Mouse (Mus musculus): Measurements from ENCODE around the gene Ubqln1. TPM values are rescaled to one million over a fixed set of nuclear protein-coding genes. Genes with fewer than 3 reads are reported as not detected.
A peak's percentile ranks its signal among the peaks of the same experiment; 100 is the strongest.

The Ubqln1 gene
- total RNA-seq, 1 experiment: 91.7 TPM

DNA sequence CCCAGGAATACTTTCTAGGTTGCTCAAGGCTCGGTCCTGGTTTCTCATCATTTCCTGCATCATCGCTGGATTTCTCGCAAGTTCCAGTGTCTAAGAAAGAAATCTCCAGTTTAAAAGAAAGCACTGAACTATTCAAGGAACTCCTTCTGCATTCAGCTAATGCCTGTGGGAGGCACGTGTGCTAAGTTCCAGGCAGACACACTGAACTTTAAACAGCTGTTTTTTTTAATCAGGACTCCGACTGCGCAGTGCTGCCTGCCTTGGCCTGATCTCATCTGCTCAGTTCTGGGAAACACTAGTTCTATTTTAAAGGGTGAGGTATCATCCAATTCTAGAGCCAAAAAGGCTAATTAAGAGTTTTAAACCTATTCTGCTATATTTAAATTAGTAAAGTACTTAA lies 23.3 kb downstream of the Ubqln1 start:
- Histone ChIP-seq H3K4me3 (ENCODE audit: insufficient read depth in 1 of 2, low read depth in 1 of 2, low read length in 2 of 2, poor library complexity in 1 of 2, severe bottlenecking in 1 of 2) (no peak overlapping the region), H3K4me1 (ENCODE audit: control insufficient read depth in 2 of 2, insufficient read depth in 2 of 2, low read length in 2 of 2, poor library complexity in 1 of 2) (peaks cover 0 to 4% of the 10 kb centered on the region in 2 experiments; a peak in 1 of 4 replicates), H3K9me3 (ENCODE audit: control insufficient read depth, insufficient read depth, low read depth, low read length) (no peaks in the 10 kb centered on the region), H3K27ac (ENCODE audit: insufficient read depth, low read depth, low read length, poor library complexity, severe bottlenecking) (no peak overlapping the region), H3K9ac (ENCODE audit: insufficient read depth, low read depth, low read length, poor library complexity, severe bottlenecking) (no peak overlapping the region), H3K36me3 (ENCODE audit: control insufficient read depth, insufficient read depth, low read length, poor library complexity, severe bottlenecking) (peaks cover 21% of the 10 kb centered on the region)
- TF ChIP-seq ZC3H11A (IDR thresholded peaks at IDR 0.05; ENCODE audit: borderline replicate concordance, low read depth, low read length): no peak
- TF ChIP-seq ZNF384 (IDR thresholded peaks at IDR 0.05; ENCODE audit: low read depth, low read length): no peak
- TF ChIP-seq CHD2 (IDR thresholded peaks at IDR 0.05; ENCODE audit: low read depth, low read length): no peak
- TF ChIP-seq MAFK (IDR thresholded peaks at IDR 0.05; ENCODE audit: insufficient read depth, low read depth, low read length): no peak
- TF ChIP-seq HCFC1 (IDR thresholded peaks at IDR 0.05; ENCODE audit: borderline replicate concordance, insufficient read depth, low read length): no peak
- in situ Hi-C loops (cut with MboI; ENCODE audit: low sequenced_read_pairs in 2 of 2, unreplicated experiment in 2 of 2): no loop called here
- DNase-seq (ENCODE audit: low read depth, low spot score): no peak

DNA sequence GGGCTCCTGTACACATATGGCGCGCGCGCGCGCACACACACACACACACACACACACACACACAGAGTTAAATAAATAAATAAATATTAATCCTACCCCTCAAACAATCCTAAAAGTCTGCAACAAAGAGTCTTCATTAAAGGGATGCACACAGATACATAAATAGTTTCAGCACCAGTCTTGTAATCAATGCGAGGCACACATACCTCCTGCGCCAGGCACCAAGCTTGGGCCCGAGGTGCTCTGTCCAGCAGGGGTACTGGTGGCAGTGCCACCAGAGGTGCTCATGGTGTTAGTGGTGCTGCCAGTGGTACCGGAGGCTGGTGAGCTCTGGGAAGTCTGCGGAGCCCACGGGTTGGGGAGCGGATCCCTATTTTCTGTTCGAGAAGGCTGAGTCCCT lies 23.9 kb downstream of the Ubqln1 start:
- no peaks in the 10 kb centered on the region for H3K9me3 ChIP-seq (ENCODE audit: control insufficient read depth, insufficient read depth, low read depth, low read length)
- peaks cover 0 to 4% of the 10 kb centered on the region in 2 experiments; a peak in 1 of 4 replicates for H3K4me1 ChIP-seq (ENCODE audit: control insufficient read depth in 2 of 2, insufficient read depth in 2 of 2, low read length in 2 of 2, poor library complexity in 1 of 2)
- peaks cover 18% of the 10 kb centered on the region for H3K36me3 ChIP-seq (ENCODE audit: control insufficient read depth, insufficient read depth, low read length, poor library complexity, severe bottlenecking)
- no peak overlapping the region for H3K9ac ChIP-seq (ENCODE audit: insufficient read depth, low read depth, low read length, poor library complexity, severe bottlenecking)
- in situ Hi-C loops (cut with MboI; ENCODE audit: low sequenced_read_pairs in 2 of 2, unreplicated experiment in 2 of 2): no loop called here
- no peak for DNase-seq (ENCODE audit: low read depth, low spot score)
- TF ChIP-seq CHD2 (IDR thresholded peaks at IDR 0.05; ENCODE audit: low read depth, low read length): no peak
- TF ChIP-seq ZC3H11A (IDR thresholded peaks at IDR 0.05; ENCODE audit: borderline replicate concordance, low read depth, low read length): no peak
- TF ChIP-seq MAFK (IDR thresholded peaks at IDR 0.05; ENCODE audit: insufficient read depth, low read depth, low read length): no peak
- no peak for TF ChIP-seq HCFC1 (IDR thresholded peaks at IDR 0.05; ENCODE audit: borderline replicate concordance, insufficient read depth, low read length)
- H3K27ac ChIP-seq (ENCODE audit: insufficient read depth, low read depth, low read length, poor library complexity, severe bottlenecking): no peak overlapping the region
- no peak overlapping the region for H3K4me3 ChIP-seq (ENCODE audit: insufficient read depth in 1 of 2, low read depth in 1 of 2, low read length in 2 of 2, poor library complexity in 1 of 2, severe bottlenecking in 1 of 2)

- DNase-seq (ENCODE audit: low read depth, low spot score): no peak
- in situ Hi-C loops (cut with MboI; ENCODE audit: low sequenced_read_pairs in 2 of 2, unreplicated experiment in 2 of 2): no loop called here
- H3K36me3 ChIP-seq (ENCODE audit: control insufficient read depth, insufficient read depth, low read length, poor library complexity, severe bottlenecking): peaks cover 14% of the 10 kb centered on the region
- H3K9ac ChIP-seq (ENCODE audit: insufficient read depth, low read depth, low read length, poor library complexity, severe bottlenecking): no peak overlapping the region
- TF ChIP-seq MAFK (IDR thresholded peaks at IDR 0.05; ENCODE audit: insufficient read depth, low read depth, low read length) (no peak), ZNF384 (IDR thresholded peaks at IDR 0.05; ENCODE audit: low read depth, low read length) (no peak), HCFC1 (IDR thresholded peaks at IDR 0.05; ENCODE audit: borderline replicate concordance, insufficient read depth, low read length) (no peak), CHD2 (IDR thresholded peaks at IDR 0.05; ENCODE audit: low read depth, low read length) (no peak), ZC3H11A (IDR thresholded peaks at IDR 0.05; ENCODE audit: borderline replicate concordance, low read depth, low read length) (no peak)
- no peak overlapping the region for H3K4me3 ChIP-seq (ENCODE audit: insufficient read depth in 1 of 2, low read depth in 1 of 2, low read length in 2 of 2, poor library complexity in 1 of 2, severe bottlenecking in 1 of 2)
- no peaks in the 10 kb centered on the region for H3K4me1 ChIP-seq (ENCODE audit: control insufficient read depth in 2 of 2, insufficient read depth in 2 of 2, low read length in 2 of 2, poor library complexity in 1 of 2)
- no peaks in the 10 kb centered on the region for H3K9me3 ChIP-seq (ENCODE audit: control insufficient read depth, insufficient read depth, low read depth, low read length)
- no peak overlapping the region for H3K27ac ChIP-seq (ENCODE audit: insufficient read depth, low read depth, low read length, poor library complexity, severe bottlenecking)
Observed at GRCm38 (mm10) chr13:58189473-58189872, 26.0 kb downstream of the Ubqln1 start.

GRCm38 (mm10) chr13:58188412-58188811 lies 27.0 kb downstream of the Ubqln1 start:
- Histone ChIP-seq H3K27ac (ENCODE audit: insufficient read depth, low read depth, low read length, poor library complexity, severe bottlenecking) (no peak overlapping the region), H3K9ac (ENCODE audit: insufficient read depth, low read depth, low read length, poor library complexity, severe bottlenecking) (no peak overlapping the region), H3K4me1 (ENCODE audit: control insufficient read depth in 2 of 2, insufficient read depth in 2 of 2, low read length in 2 of 2, poor library complexity in 1 of 2) (no peaks in the 10 kb centered on the region), H3K9me3 (ENCODE audit: control insufficient read depth, insufficient read depth, low read depth, low read length) (no peaks in the 10 kb centered on the region), H3K4me3 (ENCODE audit: insufficient read depth in 1 of 2, low read depth in 1 of 2, low read length in 2 of 2, poor library complexity in 1 of 2, severe bottlenecking in 1 of 2) (no peak overlapping the region), H3K36me3 (ENCODE audit: control insufficient read depth, insufficient read depth, low read length, poor library complexity, severe bottlenecking) (peaks cover 16% of the 10 kb centered on the region)
- in situ Hi-C loops (cut with MboI; ENCODE audit: low sequenced_read_pairs in 2 of 2, unreplicated experiment in 2 of 2): no loop called here
- TF ChIP-seq ZNF384 (IDR thresholded peaks at IDR 0.05; ENCODE audit: low read depth, low read length): no peak
- no peak for TF ChIP-seq HCFC1 (IDR thresholded peaks at IDR 0.05; ENCODE audit: borderline replicate concordance, insufficient read depth, low read length)
- peak; percentile 82 for DNase-seq (ENCODE audit: low read depth, low spot score)

- in situ Hi-C loops (cut with MboI; ENCODE audit: low sequenced_read_pairs in 2 of 2, unreplicated experiment in 2 of 2): no loop called here
- H3K36me3 ChIP-seq (ENCODE audit: control insufficient read depth, insufficient read depth, low read length, poor library complexity, severe bottlenecking): peaks cover 20% of the 10 kb centered on the region
- no peak for DNase-seq (ENCODE audit: low read depth, low spot score)
- no peak overlapping the region for H3K27ac ChIP-seq (ENCODE audit: insufficient read depth, low read depth, low read length, poor library complexity, severe bottlenecking)
- H3K4me1 ChIP-seq (ENCODE audit: control insufficient read depth in 2 of 2, insufficient read depth in 2 of 2, low read length in 2 of 2, poor library complexity in 1 of 2): no peaks in the 10 kb centered on the region
- H3K4me3 ChIP-seq (ENCODE audit: insufficient read depth in 1 of 2, low read depth in 1 of 2, low read length in 2 of 2, poor library complexity in 1 of 2, severe bottlenecking in 1 of 2): no peak overlapping the region
- TF ChIP-seq CHD2 (IDR thresholded peaks at IDR 0.05; ENCODE audit: low read depth, low read length) (no peak), ZNF384 (IDR thresholded peaks at IDR 0.05; ENCODE audit: low read depth, low read length) (no peak), MAFK (IDR thresholded peaks at IDR 0.05; ENCODE audit: insufficient read depth, low read depth, low read length) (no peak), ZC3H11A (IDR thresholded peaks at IDR 0.05; ENCODE audit: borderline replicate concordance, low read depth, low read length) (no peak), HCFC1 (IDR thresholded peaks at IDR 0.05; ENCODE audit: borderline replicate concordance, insufficient read depth, low read length) (no peak)
- no peaks in the 10 kb centered on the region for H3K9me3 ChIP-seq (ENCODE audit: control insufficient read depth, insufficient read depth, low read depth, low read length)
- H3K9ac ChIP-seq (ENCODE audit: insufficient read depth, low read depth, low read length, poor library complexity, severe bottlenecking): no peak overlapping the region
Observed at GRCm38 (mm10) chr13:58187751-58188150, 27.7 kb downstream of the Ubqln1 start.

Measured in ES-E14 (cell line).